Mouse (Mus musculus): Measurements from ENCODE around the gene Ccer2. TPM values are rescaled to one million over a fixed set of nuclear protein-coding genes. Genes with fewer than 3 reads are reported as not detected.

Ccer2 gene
- polyA plus RNA-seq, 1 experiment, result not detected

GRCm38 (mm10) chr7:28740949-28741348 lies 15.0 kb upstream of the Ccer2 start:
- Histone ChIP-seq H3K27me3 (ENCODE audit: control insufficient read depth, insufficient read depth, low read length, poor library complexity, severe bottlenecking) (no peaks in the 10 kb centered on the region), H3K27ac (ENCODE audit: insufficient read depth, low read length) (peak overlapping the region; percentile 45), H3K9ac (ENCODE audit: low read depth, poor library complexity, severe bottlenecking) (peak overlapping the region; percentile 66), H3K4me1 (ENCODE audit: control insufficient read depth, insufficient read depth, low read length) (peaks cover 2% of the 10 kb centered on the region), H3K36me3 (ENCODE audit: control insufficient read depth, insufficient read depth, low read length, poor library complexity, severe bottlenecking) (0 out of 2 replicates have a peak, but pooled peaks cover 3% of the 10 kb centered on the region), H3K4me3 (ENCODE audit: low read depth, low read length) (peak overlapping the region; percentile 84), H3K9me3 (replicated peaks; ENCODE audit: control insufficient read depth, insufficient read depth, low read length, poor library complexity, severe bottlenecking) (no peaks in the 10 kb centered on the region)
- TF ChIP-seq EP300 (IDR thresholded peaks at IDR 0.05; ENCODE audit: insufficient read depth, low read depth, low read length), result no peak
- TF ChIP-seq CTCF (IDR thresholded peaks at IDR 0.05; ENCODE audit: low read depth, low read length), result no peak
- no peak for TF ChIP-seq POLR2A (IDR thresholded peaks at IDR 0.05; ENCODE audit: insufficient read depth, low read length)

GRCm38 (mm10) chr7:28741368-28741708 lies 14.6 kb upstream of the Ccer2 start:
- H3K27ac ChIP-seq (ENCODE audit: insufficient read depth, low read length), result peak overlapping the region; percentile 45
- peak overlapping the region; percentile 84 for H3K4me3 ChIP-seq (ENCODE audit: low read depth, low read length)
- H3K27me3 ChIP-seq (ENCODE audit: control insufficient read depth, insufficient read depth, low read length, poor library complexity, severe bottlenecking), result no peaks in the 10 kb centered on the region
- H3K36me3 ChIP-seq (ENCODE audit: control insufficient read depth, insufficient read depth, low read length, poor library complexity, severe bottlenecking), result 0 out of 2 replicates have a peak, but pooled peaks cover 4% of the 10 kb centered on the region
- peaks cover 2% of the 10 kb centered on the region for H3K4me1 ChIP-seq (ENCODE audit: control insufficient read depth, insufficient read depth, low read length)
- TF ChIP-seq EP300 (IDR thresholded peaks at IDR 0.05; ENCODE audit: insufficient read depth, low read depth, low read length), result no peak
- TF ChIP-seq CTCF (IDR thresholded peaks at IDR 0.05; ENCODE audit: low read depth, low read length), result no peak
- TF ChIP-seq POLR2A (IDR thresholded peaks at IDR 0.05; ENCODE audit: insufficient read depth, low read length), result no peak
- no peaks in the 10 kb centered on the region for H3K9me3 ChIP-seq (replicated peaks; ENCODE audit: control insufficient read depth, insufficient read depth, low read length, poor library complexity, severe bottlenecking)
- peak overlapping the region; percentile 66 for H3K9ac ChIP-seq (ENCODE audit: low read depth, poor library complexity, severe bottlenecking)

GRCm38 (mm10) chr7:28741709-28742438 lies 14.1 kb upstream of the Ccer2 start, which contains the start of the genes Mrps12 and Sars2:
Gene Mrps12, minus strand, starts transcription at chr7:28741820.
Gene Sars2, plus strand, starts transcription at chr7:28741992.
- H3K9ac ChIP-seq (ENCODE audit: low read depth, poor library complexity, severe bottlenecking), result peak within 1 kb of the TSS; percentile 66
- peak within 1 kb of the TSS; percentile 93 for H3K4me3 ChIP-seq (ENCODE audit: low read depth, low read length)
- peak within 1 kb of the TSS; percentile 48 for H3K27ac ChIP-seq (ENCODE audit: insufficient read depth, low read length)
- H3K4me1 ChIP-seq (ENCODE audit: control insufficient read depth, insufficient read depth, low read length), result peaks cover 2% of the 10 kb centered on the region
- H3K27me3 ChIP-seq (ENCODE audit: control insufficient read depth, insufficient read depth, low read length, poor library complexity, severe bottlenecking), result no peaks in the 10 kb centered on the region
- 0 out of 2 replicates have a peak, but pooled peaks cover 4% of the 10 kb centered on the region for H3K36me3 ChIP-seq (ENCODE audit: control insufficient read depth, insufficient read depth, low read length, poor library complexity, severe bottlenecking)
- no peaks in the 10 kb centered on the region for H3K9me3 ChIP-seq (replicated peaks; ENCODE audit: control insufficient read depth, insufficient read depth, low read length, poor library complexity, severe bottlenecking)
- TF ChIP-seq CTCF (IDR thresholded peaks at IDR 0.05; ENCODE audit: low read depth, low read length) (peak; percentile 81), EP300 (IDR thresholded peaks at IDR 0.05; ENCODE audit: insufficient read depth, low read depth, low read length) (no peak), POLR2A (IDR thresholded peaks at IDR 0.05; ENCODE audit: insufficient read depth, low read length) (peak; percentile 95)

- no peaks in the 10 kb centered on the region for H3K4me1 ChIP-seq (ENCODE audit: control insufficient read depth, insufficient read depth, low read length)
- TF ChIP-seq CTCF (IDR thresholded peaks at IDR 0.05; ENCODE audit: low read depth, low read length), result no peak
- no peak for TF ChIP-seq POLR2A (IDR thresholded peaks at IDR 0.05; ENCODE audit: insufficient read depth, low read length)
- TF ChIP-seq EP300 (IDR thresholded peaks at IDR 0.05; ENCODE audit: insufficient read depth, low read depth, low read length), result no peak
- no peak overlapping the region for H3K9ac ChIP-seq (ENCODE audit: low read depth, poor library complexity, severe bottlenecking)
- 0 out of 2 replicates have a peak, but pooled peaks cover 8% of the 10 kb centered on the region for H3K36me3 ChIP-seq (ENCODE audit: control insufficient read depth, insufficient read depth, low read length, poor library complexity, severe bottlenecking)
- H3K27ac ChIP-seq (ENCODE audit: insufficient read depth, low read length), result no peak overlapping the region
- no peaks in the 10 kb centered on the region for H3K9me3 ChIP-seq (replicated peaks; ENCODE audit: control insufficient read depth, insufficient read depth, low read length, poor library complexity, severe bottlenecking)
- H3K27me3 ChIP-seq (ENCODE audit: control insufficient read depth, insufficient read depth, low read length, poor library complexity, severe bottlenecking), result no peaks in the 10 kb centered on the region
- no peak overlapping the region for H3K4me3 ChIP-seq (ENCODE audit: low read depth, low read length)
Measured at GRCm38 (mm10) chr7:28749935-28750334, 6.0 kb upstream of the Ccer2 start.

GRCm38 (mm10) chr7:28758623-28759022 lies 2.6 kb downstream of the Ccer2 start:
- Histone ChIP-seq H3K27ac (ENCODE audit: insufficient read depth, low read length) (no peak overlapping the region), H3K9ac (ENCODE audit: low read depth, poor library complexity, severe bottlenecking) (no peak overlapping the region), H3K4me3 (ENCODE audit: low read depth, low read length) (no peak overlapping the region), H3K9me3 (replicated peaks; ENCODE audit: control insufficient read depth, insufficient read depth, low read length, poor library complexity, severe bottlenecking) (no peaks in the 10 kb centered on the region), H3K36me3 (ENCODE audit: control insufficient read depth, insufficient read depth, low read length, poor library complexity, severe bottlenecking) (no peaks in the 10 kb centered on the region), H3K27me3 (ENCODE audit: control insufficient read depth, insufficient read depth, low read length, poor library complexity, severe bottlenecking) (no peaks in the 10 kb centered on the region), H3K4me1 (ENCODE audit: control insufficient read depth, insufficient read depth, low read length) (no peaks in the 10 kb centered on the region)
- TF ChIP-seq CTCF (IDR thresholded peaks at IDR 0.05; ENCODE audit: low read depth, low read length) (no peak), EP300 (IDR thresholded peaks at IDR 0.05; ENCODE audit: insufficient read depth, low read depth, low read length) (no peak), POLR2A (IDR thresholded peaks at IDR 0.05; ENCODE audit: insufficient read depth, low read length) (no peak)

- Histone ChIP-seq H3K36me3 (ENCODE audit: control insufficient read depth, insufficient read depth, low read length, poor library complexity, severe bottlenecking) (no peaks in the 10 kb centered on the region), H3K27me3 (ENCODE audit: control insufficient read depth, insufficient read depth, low read length, poor library complexity, severe bottlenecking) (no peaks in the 10 kb centered on the region), H3K9me3 (replicated peaks; ENCODE audit: control insufficient read depth, insufficient read depth, low read length, poor library complexity, severe bottlenecking) (no peaks in the 10 kb centered on the region), H3K4me3 (ENCODE audit: low read depth, low read length) (no peak overlapping the region), H3K9ac (ENCODE audit: low read depth, poor library complexity, severe bottlenecking) (no peak overlapping the region), H3K27ac (ENCODE audit: insufficient read depth, low read length) (no peak overlapping the region), H3K4me1 (ENCODE audit: control insufficient read depth, insufficient read depth, low read length) (peaks cover 2% of the 10 kb centered on the region)
- no peak for TF ChIP-seq CTCF (IDR thresholded peaks at IDR 0.05; ENCODE audit: low read depth, low read length)
- TF ChIP-seq EP300 (IDR thresholded peaks at IDR 0.05; ENCODE audit: insufficient read depth, low read depth, low read length), result no peak
- TF ChIP-seq POLR2A (IDR thresholded peaks at IDR 0.05; ENCODE audit: insufficient read depth, low read length), result no peak
Measured at GRCm38 (mm10) chr7:28761907-28762306, 5.9 kb downstream of the Ccer2 start.
